Mouse (Mus musculus) E14TG2a.4 (cell line): ENCODE results near the gene Mn1.

Source experiments
- CTCF ChIP-seq: conservative IDR thresholded peaks from 2 replicates; pipeline ENCODE4 v1.5.1; 2014; ENCODE audit warnings: low read length
- POU5F1 ChIP-seq: IDR thresholded peaks from 2 replicates; pipeline ENCODE4 v1.6.1; 2014; ENCODE audit warnings: low read length, borderline replicate concordance

DNA sequence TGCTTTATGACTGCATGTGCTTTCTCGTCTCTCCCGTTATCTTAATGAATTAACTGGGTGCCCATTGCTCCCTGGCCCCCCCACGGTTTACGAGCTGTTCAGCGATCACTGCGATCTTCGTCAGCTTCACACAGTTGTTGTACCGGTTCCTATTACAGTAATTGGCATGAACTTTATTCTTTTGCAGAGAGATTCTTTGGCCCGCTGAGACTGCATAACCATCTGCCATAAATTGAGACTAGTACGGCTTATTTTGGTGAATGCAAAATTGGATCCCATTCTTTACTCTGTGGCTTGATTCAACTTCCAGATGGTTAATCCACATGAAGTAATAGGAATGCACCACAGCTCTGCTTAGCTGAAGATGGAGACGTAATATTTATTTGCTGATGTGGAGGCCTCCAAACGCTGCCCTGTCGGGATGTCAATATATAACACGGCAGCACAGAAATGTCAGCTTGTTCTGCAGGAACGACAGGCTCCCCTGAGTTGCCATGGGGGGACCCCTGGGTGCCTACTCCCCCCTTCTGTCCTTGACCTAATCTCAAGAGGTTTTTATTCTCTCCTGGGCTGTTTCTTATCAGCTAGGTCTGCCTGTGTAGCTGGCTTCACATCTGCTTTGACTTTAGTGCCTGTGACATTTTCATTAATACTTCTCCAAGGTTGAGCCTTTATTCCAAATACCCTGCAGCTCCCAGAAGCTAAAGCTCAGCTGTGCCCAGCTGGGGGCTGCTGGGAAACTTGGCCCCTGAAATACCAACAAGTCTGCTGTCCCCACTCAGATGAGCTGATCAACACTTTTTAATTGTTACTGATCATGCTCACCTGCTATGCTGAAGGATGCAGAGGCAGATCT, 22.7 kb upstream of the Mn1 start:
- TF ChIP-seq CTCF (no peak), POU5F1 (no peak)
